Mouse (Mus musculus): ENCODE data around the gene Rgs10.

- TF ChIP-seq POLR2A (IDR thresholded peaks at IDR 0.05; ENCODE audit: low read depth, low read length) (no peak), CTCF (conservative IDR thresholded peaks at IDR 0.05; ENCODE audit: insufficient read depth, insufficient read length, low read depth, low read length) (no peak)
These were observed 26.2 kb downstream of the Rgs10 start for GRCm38 (mm10) chr7:128392071-128392971.
